Mouse (Mus musculus): Measurements from ENCODE around the gene Impdh1.
A peak's percentile ranks its signal among the peaks of the same experiment; 100 is the strongest.

Gene Impdh1

GRCm38 (mm10) chr6:29211806-29212492 lies 4.2 kb downstream of the Impdh1 start:
- peak; percentile 85 for DNase-seq (ENCODE audit: low spot score)

- peak; percentile 24 for DNase-seq (ENCODE audit: low spot score)
These were observed 5.0 kb downstream of the Impdh1 start for GRCm38 (mm10) chr6:29211146-29211545.

- DNase-seq (ENCODE audit: low spot score) = peak; percentile 18
These were observed 5.8 kb downstream of the Impdh1 start for GRCm38 (mm10) chr6:29210231-29210936.

GRCm38 (mm10) chr6:29208178-29208577 lies 8.0 kb downstream of the Impdh1 start:
- no peak for DNase-seq (ENCODE audit: low spot score)

- no peak for DNase-seq (ENCODE audit: low spot score)
These were observed 9.1 kb downstream of the Impdh1 start for GRCm38 (mm10) chr6:29207017-29207416.

- no peak for DNase-seq (ENCODE audit: low spot score)
These were observed 10.2 kb downstream of the Impdh1 start for GRCm38 (mm10) chr6:29206006-29206405.

GRCm38 (mm10) chr6:29204932-29205614 lies 11.1 kb downstream of the Impdh1 start:
- DNase-seq (ENCODE audit: low spot score) = peak; percentile 62

GRCm38 (mm10) chr6:29203861-29204585 lies 12.1 kb downstream of the Impdh1 start:
- DNase-seq (ENCODE audit: low spot score) = no peak

GRCm38 (mm10) chr6:29203096-29203495 lies 13.1 kb downstream of the Impdh1 start:
- no peak for DNase-seq (ENCODE audit: low spot score)

- DNase-seq (ENCODE audit: low spot score) = no peak
These were observed 14.2 kb downstream of the Impdh1 start for GRCm38 (mm10) chr6:29201988-29202387.

GRCm38 (mm10) chr6:29201341-29201740 lies 14.8 kb downstream of the Impdh1 start:
- DNase-seq (ENCODE audit: low spot score) = no peak

GRCm38 (mm10) chr6:29200496-29200895 lies 15.7 kb downstream of the Impdh1 start:
- DNase-seq (ENCODE audit: low spot score) = no peak

GRCm38 (mm10) chr6:29199223-29199855 lies 16.8 kb downstream of the Impdh1 start:
- no peak for DNase-seq (ENCODE audit: low spot score)

- DNase-seq (ENCODE audit: low spot score) = peak; percentile 97
These were observed 17.6 kb downstream of the Impdh1 start for GRCm38 (mm10) chr6:29198309-29199222.

- peak; percentile 89 for DNase-seq (ENCODE audit: low spot score)
These were observed 20.1 kb downstream of the Impdh1 start for GRCm38 (mm10) chr6:29195846-29196698.

GRCm38 (mm10) chr6:29195146-29195545 lies 21.0 kb downstream of the Impdh1 start:
- DNase-seq (ENCODE audit: low spot score) = no peak

GRCm38 (mm10) chr6:29193961-29194750 lies 22.0 kb downstream of the Impdh1 start:
- DNase-seq (ENCODE audit: low spot score) = no peak

- no peak for DNase-seq (ENCODE audit: low spot score)
These were observed 28.2 kb downstream of the Impdh1 start for GRCm38 (mm10) chr6:29187936-29188335.

GRCm38 (mm10) chr6:29179843-29180242 lies 36.3 kb downstream of the Impdh1 start:
- no peak for DNase-seq (ENCODE audit: low spot score)

All from adipocyte (in vitro differentiated cells).